Mouse (Mus musculus) kidney, adult 2 months (tissue): ENCODE data around the gene Trp53i11.

Experiments used
- CTCF ChIP-seq: fragments of 200-500 bp; conservative IDR thresholded peaks from 2 replicates; pipeline ENCODE4 v1.5.1; 2011; ENCODE audit warnings: low read depth, mild to moderate bottlenecking, control low read depth, low read length, moderate library complexity, mixed read lengths; ENCODE audit not compliant: insufficient read depth, insufficient read length
- POLR2A ChIP-seq: fragments of 200-500 bp; IDR thresholded peaks from one replicate; pipeline ENCODE4 v1.6.1; 2011; ENCODE audit warnings: low read depth, low read length, control low read depth

- TF ChIP-seq POLR2A (no peak), CTCF (0 out of 2 replicates have a peak, but pooled peaks have one; percentile 22)
Observed at GRCm38 (mm10) chr2:93187323-93187996, at the start of gene Trp53i11.
